Mouse (Mus musculus) monocyte, adult 5-6 weeks (primary cell): ENCODE measurements around the gene G3bp2. TPM values are rescaled to one million over a fixed set of nuclear protein-coding genes. Genes with fewer than 3 reads are reported as not detected.

Experiments
- ATAC-seq: fragments of 153-309, 156-312 bp; replicated peaks from 2 replicates; pipeline ENCODE4 v1.8.0; 2017; ENCODE audit warnings: mild to moderate bottlenecking; ENCODE audit not compliant: low TSS enrichment, insufficient number of reproducible peaks, severe bottlenecking, poor library complexity, low FRiP score
- total RNA-seq: library from RNA; stranded (forward); fragments of 200-1000, 200-491, 200-594 nt; gene quantifications from 3 replicates; pipeline ENCODE4 v1.2.3, GENCODE M21; 2017

G3bp2 gene
- total RNA-seq, 1 experiment from 2014 or later: 133 TPM

GRCm38 (mm10) chr5:92052866-92053265, 30.7 kb downstream of the G3bp2 start:
- ATAC-seq: no peak

- ATAC-seq: no peak
These were observed 33.1 kb downstream of the G3bp2 start for GRCm38 (mm10) chr5:92050419-92050818.

DNA sequence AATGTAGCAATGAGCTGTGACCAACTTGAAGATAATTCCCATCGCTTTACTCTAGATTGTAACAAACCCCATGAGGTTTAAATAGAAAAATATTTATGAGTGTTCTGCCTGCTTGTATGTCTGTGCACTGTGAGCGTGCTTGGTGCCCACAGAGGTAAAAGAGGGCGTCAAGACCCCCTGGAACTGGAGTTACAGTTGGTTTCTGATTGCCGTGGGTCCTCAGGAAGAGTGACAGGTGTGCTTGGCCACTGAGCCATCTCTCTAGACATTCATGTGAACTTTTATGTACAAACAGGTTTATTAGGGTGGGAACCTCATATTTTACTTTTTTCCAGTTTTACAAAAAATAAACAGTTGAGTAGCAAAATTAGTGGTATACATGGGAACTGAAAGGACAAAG, 39.7 kb downstream of the G3bp2 start, which contains the start of gene Cdkl2:
TSS of gene Cdkl2 (minus strand) at position 101 of the 400 bp plus-strand sequence.
- ATAC-seq: no peak

DNA sequence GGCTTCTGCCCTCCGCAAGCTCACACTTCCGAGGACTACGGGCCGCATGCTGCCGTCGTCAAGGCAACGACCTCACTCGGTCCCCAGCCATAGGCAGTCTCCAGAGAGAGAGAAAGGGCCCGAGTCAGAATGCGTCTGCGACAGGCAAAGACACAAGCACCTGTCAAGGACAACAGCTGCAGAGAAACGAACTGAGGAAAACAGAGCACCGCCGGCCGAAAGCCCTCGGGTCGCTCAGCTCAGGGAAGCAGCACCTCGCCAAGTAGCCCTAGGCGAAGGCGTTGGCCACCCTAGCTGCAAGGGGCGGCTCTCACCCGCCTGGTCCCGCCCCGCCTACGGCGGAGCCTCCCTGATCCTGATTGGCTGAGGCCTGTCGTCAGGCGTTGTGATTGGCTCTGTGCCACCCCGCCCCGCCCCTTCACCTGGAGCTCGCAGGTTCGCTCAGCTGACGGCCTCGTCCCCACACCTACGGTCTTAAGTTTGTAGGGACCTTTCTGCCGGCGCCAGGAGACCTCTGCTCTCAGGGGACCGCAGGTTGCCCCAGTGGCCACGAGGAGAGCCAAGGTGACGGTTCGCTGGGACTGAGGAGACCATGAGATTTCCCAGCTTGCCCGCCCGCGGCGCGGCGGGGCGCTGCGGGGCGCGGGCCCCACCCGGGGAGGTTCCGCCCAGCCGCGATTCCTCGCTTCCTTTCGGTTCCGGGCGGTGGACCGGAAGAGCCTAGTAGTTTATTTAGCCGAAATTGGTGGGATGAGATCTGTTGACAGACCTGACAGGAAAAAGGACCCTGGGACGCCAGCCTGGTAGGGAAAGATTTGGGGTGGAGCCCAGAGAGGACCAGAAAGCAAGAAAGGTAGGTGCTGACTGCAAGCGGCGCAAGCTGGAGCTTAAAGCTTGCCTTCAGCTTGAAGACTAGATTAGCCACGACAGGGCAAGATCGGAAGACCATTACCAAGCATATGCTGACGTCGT, 40.9 kb downstream of the G3bp2 start:
- peak; percentile 97 for ATAC-seq

GRCm38 (mm10) chr5:92019960-92020359, 63.6 kb downstream of the G3bp2 start:
- no peak for ATAC-seq

DNA sequence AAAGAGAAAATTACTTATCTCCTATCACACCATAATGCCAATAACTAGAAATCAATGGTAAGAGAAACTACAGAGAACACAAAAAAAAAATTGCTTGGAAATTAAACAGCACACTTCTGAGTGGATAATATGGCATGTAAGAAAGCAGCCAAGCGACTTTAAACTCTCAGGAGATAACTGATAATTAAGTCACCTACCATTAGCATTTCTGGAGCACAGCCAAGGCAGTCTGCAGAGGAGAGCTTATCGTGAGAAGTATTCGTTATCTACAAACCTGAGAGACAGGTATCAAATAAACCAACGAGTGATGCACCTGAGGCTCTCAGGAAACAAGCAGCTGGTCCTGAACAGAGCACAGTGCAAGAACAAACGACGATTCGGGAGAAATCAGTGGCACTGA, 71.8 kb downstream of the G3bp2 start:
- no peak for ATAC-seq

DNA sequence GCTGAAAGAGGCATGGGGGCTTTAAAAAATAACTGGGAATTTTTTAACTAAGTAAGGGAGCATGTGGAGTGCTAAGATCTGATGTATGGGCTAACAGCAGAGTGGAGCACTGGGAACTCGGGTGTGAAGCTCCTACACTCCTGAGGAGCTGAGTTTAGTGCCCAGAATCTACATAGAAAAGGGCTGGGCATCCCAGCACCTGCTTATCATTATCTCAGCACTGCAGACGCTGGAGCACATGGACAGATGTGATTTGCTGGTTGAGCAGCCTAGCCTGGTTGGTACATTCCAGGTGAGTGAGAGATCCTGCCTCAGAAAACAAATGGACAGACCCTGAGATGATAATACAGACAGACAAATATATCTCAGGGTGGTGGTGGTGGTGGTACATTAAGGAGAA, 73.7 kb downstream of the G3bp2 start:
- ATAC-seq: no peak

GRCm38 (mm10) chr5:92003011-92003410, 80.5 kb downstream of the G3bp2 start:
- peak; percentile 28; the same call in 1 of the 2 replicates for ATAC-seq

Other genes with a start within 250 kb of the G3bp2 start
- gene Rchy1, start 120.7 kb downstream of the G3bp2 start, total RNA-seq: 68.7 to 110 TPM (median 81.9 TPM) in 3 replicates
- 0.67 TPM in 1 of 3 replicates, not detected in the others for gene Odaph, start 96.2 kb downstream of the G3bp2 start, total RNA-seq
- gene Cdkl2, start 39.8 kb downstream of the G3bp2 start, total RNA-seq: 0.48 to 1.3 TPM in 2 of 3 replicates, not detected in the other
- gene Uso1, start 54.2 kb upstream of the G3bp2 start, total RNA-seq: 16.5 to 45.5 TPM (median 28.5 TPM) in 3 replicates
- gene U90926, start 131.7 kb upstream of the G3bp2 start, total RNA-seq: 6.3 TPM in 1 of 3 replicates, not detected in the others
- gene Ppef2, start 172.6 kb upstream of the G3bp2 start, total RNA-seq: 3.7 TPM in 1 of 3 replicates, not detected in the others
- 46.8 to 114 TPM (median 77.3 TPM) in 3 replicates for gene Naaa, start 194.5 kb upstream of the G3bp2 start, total RNA-seq
- 24.6 to 35.1 TPM (median 31.5 TPM) in 3 replicates for gene Sdad1, start 226.8 kb upstream of the G3bp2 start, total RNA-seq
- gene Cxcl9, start 244.4 kb upstream of the G3bp2 start, total RNA-seq: 0.19 TPM in 1 of 3 replicates, not detected in the others
- 1.3 to 2.9 TPM (median 1.5 TPM) in 3 replicates for gene Art3, start 248.1 kb upstream of the G3bp2 start, total RNA-seq